Comparison of ENCODE assay signal across 13 mouse cellular contexts in the genomic region with DNA sequence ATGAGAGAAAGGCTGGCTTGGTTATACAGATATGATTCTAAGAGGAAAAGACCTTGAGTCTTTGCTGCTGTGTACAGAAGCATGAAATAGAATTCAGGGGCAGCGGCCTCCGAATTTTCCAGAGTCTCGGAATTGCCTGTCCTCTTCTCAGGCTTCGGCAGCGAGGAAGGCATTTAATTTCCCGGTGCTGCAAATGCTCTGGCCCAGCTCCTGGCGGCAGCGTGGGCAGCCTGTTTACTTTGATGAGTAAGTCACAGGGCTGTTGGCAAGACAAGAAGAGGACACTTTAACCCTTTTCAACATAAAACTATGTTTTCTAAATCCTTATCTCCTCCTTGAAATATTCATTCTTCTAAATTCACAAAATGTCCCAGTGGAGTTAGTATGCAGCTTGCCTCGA.
DNase-seq lines count a peak whose midpoint lies in the region.
"Had no signal": no experiment of that assay in that cellular context is flagged by ENCODE, and none has a peak within 500 bp of the region (broad histone marks: within the 10 kb centered on the region; RNA-seq: fewer than 3 reads in every experiment).

No protein-coding gene starts in this region.

- H3K27ac ChIP-seq in heart, embryonic 10.5 days, result no peak overlapping the region
- H3K27ac ChIP-seq: gastrocnemius, adult 2 months; hindbrain, embryonic 14.5 days; limb, embryonic 10.5 days had no signal

- intact Hi-C loops in left cerebral cortex, postnatal 4 days (cut with DNase I), result no loop called here

- peak; percentile 31 to 43 for DNase-seq in cerebellum, postnatal 36 days
- no peak for DNase-seq in cerebellum, adult 8-10 months
- peak; percentile 5 for DNase-seq in adrenal gland, adult 8-10 months
- peak; percentile 36 to 73 for DNase-seq in layer of hippocampus, adult 18-20 months (ENCODE audit: low spot score in 2 of 2)
- peak; percentile 17 for DNase-seq in left cerebral cortex, postnatal 4 days
- DNase-seq in lung, postnatal 4 days, result no peak
- DNase-seq in heart, embryonic 10.5 days (ENCODE audit: low spot score), result no peak
- no peak for DNase-seq in urinary bladder, postnatal 36 days (ENCODE audit: low spot score in 2 of 2)
- DNase-seq: gastrocnemius, adult 2 months had no signal

- no peaks in the 10 kb centered on the region for H3K27me3 ChIP-seq in heart, embryonic 10.5 days (ENCODE audit: insufficient read depth, poor library complexity, severe bottlenecking)
- H3K27me3 ChIP-seq: megakaryocyte, embryonic 14.5 days had no signal

- H3K36me3 ChIP-seq in heart, embryonic 10.5 days, result no peaks in the 10 kb centered on the region
- H3K36me3 ChIP-seq: heart, embryonic 12.5 days; limb, embryonic 10.5 days had no signal

- no peaks in the 10 kb centered on the region for H3K4me1 ChIP-seq in heart, embryonic 10.5 days
- H3K4me1 ChIP-seq: heart, embryonic 12.5 days; limb, embryonic 10.5 days; megakaryocyte, embryonic 14.5 days had no signal

- no peak overlapping the region for H3K4me3 ChIP-seq in heart, embryonic 10.5 days
- H3K4me3 ChIP-seq: gastrocnemius, adult 2 months; heart, embryonic 12.5 days; limb, embryonic 10.5 days; megakaryocyte, embryonic 14.5 days had no signal

- 83% methylated on average over 9 of the region's 9 CpGs for WGBS in heart, embryonic 10.5 days

- H3K9me3 ChIP-seq in heart, embryonic 10.5 days, result no peaks in the 10 kb centered on the region
- H3K9me3 ChIP-seq: limb, embryonic 10.5 days had no signal

Comparison
In these comparisons a context has a peak if more than half of its experiments do, and no peak if none do; other contexts are left out.
1. DNase-seq: peak in cerebellum, postnatal 36 days (2 of 2), adrenal gland, adult 8-10 months (single experiment), layer of hippocampus, adult 18-20 months (2 of 2) and left cerebral cortex, postnatal 4 days (single experiment); none in cerebellum, adult 8-10 months (single experiment), lung, postnatal 4 days (0 of 2), heart, embryonic 10.5 days (single experiment) and urinary bladder, postnatal 36 days (0 of 2).